In the genomic region with DNA sequence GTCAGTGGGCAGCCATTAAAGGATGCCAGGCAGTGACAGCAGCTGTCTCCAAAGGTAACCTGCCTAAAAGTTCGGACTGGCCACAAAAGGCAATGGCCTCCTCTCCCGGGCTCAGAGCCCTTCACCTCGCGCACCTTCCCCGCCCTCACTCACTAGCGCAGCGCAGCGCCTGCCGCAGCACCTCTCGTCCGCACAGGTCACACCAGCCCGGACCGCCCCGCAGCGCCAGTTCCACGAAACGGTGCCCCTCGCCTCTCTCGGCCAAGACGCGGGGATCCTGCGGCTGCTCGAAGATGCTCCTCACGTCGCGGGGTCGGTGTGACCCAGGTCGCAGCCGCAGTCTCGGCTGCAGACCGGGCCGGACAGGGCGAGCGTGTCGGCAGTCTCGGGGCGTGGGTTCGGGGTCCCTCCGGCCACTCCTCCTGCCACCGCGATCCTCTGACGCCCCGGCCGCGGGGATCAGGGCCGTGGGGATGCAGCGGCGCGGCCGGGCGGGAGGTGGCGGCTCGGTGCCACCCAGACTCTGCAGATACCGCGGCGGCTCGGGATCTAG, we compare ENCODE assay signal across 8 mouse cellular contexts. TPM values are rescaled to one million over a fixed set of nuclear protein-coding genes. Genes with fewer than 3 reads are reported as not detected.
DNase-seq lines count a peak whose midpoint lies in the region; ATAC-seq and TF ChIP-seq lines count a peak whose summit lies in the region.

No protein-coding gene starts in this region.

- no peak for DNase-seq in kidney, adult 9 months
- no peak for DNase-seq in MEL (ENCODE audit: low read depth, low spot score)
- DNase-seq in cerebellum, adult 9-10 months, result peak; percentile 64
- DNase-seq in ovary, adult 18-20 months (ENCODE audit: low spot score), result no peak
- no peak for DNase-seq in frontal cortex, postnatal 36 days (ENCODE audit: low spot score in 2 of 2)

- TF ChIP-seq CTCF in MEL (IDR thresholded peaks at IDR 0.05 in 2 of 3, conservative IDR thresholded peaks at IDR 0.05 in 1 of 3; ENCODE audit: control insufficient read depth in 1 of 3, insufficient read depth in 1 of 3, low read depth in 2 of 3, low read length in 3 of 3, poor library complexity in 1 of 3, severe bottlenecking in 1 of 3), result no peak

- WGBS in kidney, embryonic 15.5 days, result under 1% methylated on average over 57 of the region's 57 CpGs
- 1% methylated on average over 54 of the region's 57 CpGs for WGBS in hindbrain, embryonic 16.5 days
- WGBS in midbrain, embryonic 12.5 days, result under 1% methylated on average over 57 of the region's 57 CpGs

- TF ChIP-seq RAD21 in MEL (IDR thresholded peaks at IDR 0.05; ENCODE audit: low read depth, low read length), result no peak

- no peak for TF ChIP-seq EP300 in MEL (IDR thresholded peaks at IDR 0.05; ENCODE audit: low read depth in 1 of 2, low read length in 2 of 2)

- peak overlapping the region; percentile 66 for H3K4me3 ChIP-seq in kidney, embryonic 15.5 days (replicated peaks)
- peak overlapping the region; percentile 50 to 99; a peak in 3 of 4 replicates for H3K4me3 ChIP-seq in MEL (ENCODE audit: control insufficient read depth in 1 of 2, insufficient read depth in 1 of 2, low read depth in 2 of 2, low read length in 2 of 2)
- H3K4me3 ChIP-seq in hindbrain, embryonic 16.5 days (ENCODE audit: low read length), result peak overlapping the region; percentile 79
- peak overlapping the region; percentile 63 for H3K4me3 ChIP-seq in midbrain, embryonic 12.5 days

- H3K4me2 ChIP-seq in kidney, embryonic 15.5 days, result peak overlapping the region; percentile 98
- H3K4me2 ChIP-seq in hindbrain, embryonic 16.5 days (ENCODE audit: low read length), result peak overlapping the region; percentile 92
- H3K4me2 ChIP-seq in midbrain, embryonic 12.5 days (replicated peaks), result peak overlapping the region; percentile 95

- peaks cover 61% of the 10 kb centered on the region for H3K27me3 ChIP-seq in kidney, embryonic 15.5 days
- peaks cover 13 to 19% of the 10 kb centered on the region in 2 experiments; a peak in 3 of 4 replicates for H3K27me3 ChIP-seq in MEL (ENCODE audit: control insufficient read depth in 1 of 2, insufficient read depth in 2 of 2, low read length in 2 of 2)
- no peaks in the 10 kb centered on the region for H3K27me3 ChIP-seq in hindbrain, embryonic 16.5 days (replicated peaks; ENCODE audit: control insufficient read depth, insufficient read depth, low read length)
- H3K27me3 ChIP-seq in midbrain, embryonic 12.5 days, result peaks cover 73% of the 10 kb centered on the region

- H3K27ac ChIP-seq in kidney, embryonic 15.5 days, result no peak overlapping the region
- H3K27ac ChIP-seq in MEL (ENCODE audit: control insufficient read depth, low read depth, low read length), result no peak overlapping the region
- H3K27ac ChIP-seq in hindbrain, embryonic 16.5 days (ENCODE audit: low read depth, low read length), result peak overlapping the region; percentile 65
- no peak overlapping the region for H3K27ac ChIP-seq in midbrain, embryonic 12.5 days (replicated peaks)

- no peak for TF ChIP-seq POLR2A in MEL (IDR thresholded peaks at IDR 0.05; ENCODE audit: control insufficient read depth in 1 of 2, insufficient read depth in 1 of 2, low read depth in 1 of 2, low read length in 2 of 2, poor library complexity in 1 of 2)

- no peaks in the 10 kb centered on the region for H3K9me3 ChIP-seq in kidney, embryonic 15.5 days (replicated peaks)
- no peaks in the 10 kb centered on the region for H3K9me3 ChIP-seq in MEL (replicated peaks; ENCODE audit: insufficient read depth, low read length)
- H3K9me3 ChIP-seq in hindbrain, embryonic 16.5 days (ENCODE audit: control insufficient read depth, low read length), result no peaks in the 10 kb centered on the region
- H3K9me3 ChIP-seq in midbrain, embryonic 12.5 days, result no peaks in the 10 kb centered on the region

- no peaks in the 10 kb centered on the region for H3K79me2 ChIP-seq in MEL (ENCODE audit: control insufficient read depth, insufficient read depth, low read length, poor library complexity)

- no peak for ATAC-seq in kidney, embryonic 15.5 days (replicated peaks; ENCODE audit: low FRiP score)
- ATAC-seq in hindbrain, embryonic 16.5 days, result peak; percentile 32
- ATAC-seq in midbrain, embryonic 12.5 days (ENCODE audit: low FRiP score, low read depth), result peak; percentile 31; the same call in 1 of the 2 replicates

- H3K9ac ChIP-seq in kidney, embryonic 15.5 days, result peak overlapping the region; percentile 74
- peak overlapping the region; percentile 30; the same call in 1 of the 2 replicates for H3K9ac ChIP-seq in MEL (ENCODE audit: control insufficient read depth, low read depth, low read length, poor library complexity, severe bottlenecking)
- peak overlapping the region; percentile 95 for H3K9ac ChIP-seq in hindbrain, embryonic 16.5 days (ENCODE audit: low read depth, low read length)
- H3K9ac ChIP-seq in midbrain, embryonic 12.5 days (replicated peaks), result peak overlapping the region; percentile 69

- no peaks in the 10 kb centered on the region for H3K36me3 ChIP-seq in kidney, embryonic 15.5 days
- no peaks in the 10 kb centered on the region; a peak in 1 of 4 replicates for H3K36me3 ChIP-seq in MEL (ENCODE audit: control insufficient read depth in 1 of 2, insufficient read depth in 2 of 2, low read length in 2 of 2)
- H3K36me3 ChIP-seq in hindbrain, embryonic 16.5 days (ENCODE audit: control insufficient read depth, insufficient read depth, low read length), result no peaks in the 10 kb centered on the region
- no peaks in the 10 kb centered on the region for H3K36me3 ChIP-seq in midbrain, embryonic 12.5 days

- peaks cover 50% of the 10 kb centered on the region for H3K4me1 ChIP-seq in kidney, embryonic 15.5 days
- H3K4me1 ChIP-seq in MEL (ENCODE audit: control insufficient read depth in 1 of 2, insufficient read depth in 2 of 2, low read length in 2 of 2), result peaks cover 0 to 2% of the 10 kb centered on the region in 2 experiments; a peak in 2 of 4 replicates
- H3K4me1 ChIP-seq in hindbrain, embryonic 16.5 days (ENCODE audit: control insufficient read depth, insufficient read depth, low read depth, low read length), result peaks cover 18% of the 10 kb centered on the region
- H3K4me1 ChIP-seq in midbrain, embryonic 12.5 days, result peaks cover 23% of the 10 kb centered on the region

TF ChIP-seq in MEL, 35 proteins besides CTCF, POLR2A, EP300 and RAD21:
- TF ChIP-seq JUND (IDR thresholded peaks at IDR 0.05; ENCODE audit: low read depth, low read length), result no peak
- TF ChIP-seq TCF12 (IDR thresholded peaks at IDR 0.05; ENCODE audit: low read depth, low read length), result no peak
- TF ChIP-seq MAZ (IDR thresholded peaks at IDR 0.05; ENCODE audit: low read depth, low read length), result no peak
- TF ChIP-seq ZMIZ1 (IDR thresholded peaks at IDR 0.05; ENCODE audit: low read depth, low read length), result no peak
- no peak for TF ChIP-seq USF2 (IDR thresholded peaks at IDR 0.05; ENCODE audit: borderline replicate concordance in 1 of 2, insufficient read depth in 1 of 2, low read depth in 1 of 2, low read length in 2 of 2)
- no peak for TF ChIP-seq E2F4 (IDR thresholded peaks at IDR 0.05; ENCODE audit: borderline replicate concordance, low read depth, low read length)
- TF ChIP-seq NRF1 (IDR thresholded peaks at IDR 0.05; ENCODE audit: insufficient read depth, low read depth, low read length, poor library complexity, severe bottlenecking), result no peak

RNA-seq across cellular contexts. Expression of gene Rassf5, which starts 0.4 kb away (rescaled TPM):
- 2.8 and 2.9 TPM in 2 replicates for polyA plus RNA-seq in kidney, embryonic 15.5 days (2015; fragmentation: Nextera tagmentation; extraction: Ambion mirVana)
- total RNA-seq in MEL (2012; rRNA removed), result 14.2 and 14.8 TPM in 2 replicates
- polyA plus RNA-seq in MEL (2012; ENCODE audit: insufficient read depth in 1 of 2, insufficient read length in 2 of 2, low read depth in 1 of 2, low replicate concordance in 2 of 2, missing spikeins in 1 of 2), result 10 to 100 TPM in 1 of 2 experiments, not detected in 1; 28.8 TPM
- 5.5 and 6.7 TPM in 2 replicates for polyA plus RNA-seq in hindbrain, embryonic 16.5 days (2015; fragmentation: Nextera tagmentation; extraction: Ambion mirVana)
- 1.3 and 1.4 TPM in 2 replicates for polyA plus RNA-seq in midbrain, embryonic 12.5 days (2016; fragmentation: Nextera tagmentation; extraction: Ambion mirVana)

RNA-seq across cellular contexts. Expression of gene Ikbke, which starts 34.8 kb away (rescaled TPM):
- polyA plus RNA-seq in kidney, embryonic 15.5 days (2015; fragmentation: Nextera tagmentation; extraction: Ambion mirVana), result 3.2 and 4.0 TPM in 2 replicates
- total RNA-seq in MEL (2012; rRNA removed), result 3.5 and 4.0 TPM in 2 replicates
- polyA plus RNA-seq in MEL (2012; ENCODE audit: insufficient read depth in 1 of 2, insufficient read length in 2 of 2, low read depth in 1 of 2, low replicate concordance in 2 of 2, missing spikeins in 1 of 2), result 1 to 10 TPM in 1 of 2 experiments, not detected in 1; 7.2 TPM
- polyA plus RNA-seq in hindbrain, embryonic 16.5 days (2015; fragmentation: Nextera tagmentation; extraction: Ambion mirVana), result 0.76 and 1.3 TPM in 2 replicates
- polyA plus RNA-seq in midbrain, embryonic 12.5 days (2016; fragmentation: Nextera tagmentation; extraction: Ambion mirVana), result 0.69 and 1.3 TPM in 2 replicates

Comparison
In these comparisons a context has a peak if more than half of its experiments do, and no peak if none do; other contexts are left out.
1. H3K9ac ChIP-seq: peak in every context shown above with its lines; median percentile 95 in hindbrain, embryonic 16.5 days; 74 in kidney, embryonic 15.5 days; 69 in midbrain, embryonic 12.5 days; 30 in MEL.